Mouse (Mus musculus): ENCODE data around the gene Afg3l1. TPM values are rescaled to one million over a fixed set of nuclear protein-coding genes. Genes with fewer than 3 reads are reported as not detected.
"Not testable (repeated sequence)": the region's sequence is repeated elsewhere in the genome, so short reads cannot be mapped to it uniquely, and the experiment has no call there.

Afg3l1 gene
- polyA plus RNA-seq, 1 experiment from 2014 or later = 53.6 TPM

GRCm38 (mm10) chr8:123518172-123518571 lies 40.5 kb downstream of the Afg3l1 start:
- Histone ChIP-seq H3K9ac (ENCODE audit: low read length) (0 out of 2 replicates have a peak overlapping the region, but pooled peaks have one; percentile 33), H3K4me2 (ENCODE audit: low read depth, low read length) (peak overlapping the region; percentile 56), H3K9me3 (ENCODE audit: control insufficient read depth, low read length) (no peaks in the 10 kb centered on the region), H3K36me3 (ENCODE audit: control insufficient read depth, insufficient read depth, low read length) (peaks cover 5% of the 10 kb centered on the region; the same call in 1 of the 2 replicates), H3K27ac (ENCODE audit: low read length) (no peak overlapping the region), H3K27me3 (ENCODE audit: control insufficient read depth, insufficient read depth, low read depth, low read length) (peaks cover 30% of the 10 kb centered on the region), H3K4me1 (replicated peaks; ENCODE audit: control insufficient read depth, insufficient read depth, low read length) (peaks cover 19% of the 10 kb centered on the region), H3K4me3 (ENCODE audit: low read length) (peak overlapping the region; percentile 70)
- WGBS = 26% methylated on average over 10 of the region's 10 CpGs
- ATAC-seq (ENCODE audit: low read depth) = no peak

DNA sequence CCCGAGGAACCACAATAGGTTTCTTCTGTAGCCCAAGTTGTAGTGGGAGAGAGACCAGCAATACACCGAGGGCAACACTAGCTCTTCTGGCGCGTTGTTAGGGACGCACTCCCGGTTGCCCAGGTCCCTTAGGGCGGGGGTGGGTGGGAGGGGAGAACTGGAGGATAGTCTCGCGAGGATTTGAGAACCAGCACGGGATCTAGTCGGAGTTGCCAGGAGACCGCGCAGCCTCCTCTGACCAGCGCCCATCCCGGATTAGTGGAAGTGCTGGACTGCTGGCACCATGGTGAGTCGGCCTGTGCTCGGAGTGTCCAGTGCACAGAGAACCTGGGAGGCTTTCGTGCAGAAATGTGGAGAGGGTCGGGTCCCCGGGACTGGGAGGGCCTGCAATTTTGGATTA lies 41.0 kb downstream of the Afg3l1 start, which contains the start of gene Gas8:
Gas8 (plus strand) TSS at position 168 of the 400 bp plus-strand sequence.
- Histone ChIP-seq H3K36me3 (ENCODE audit: control insufficient read depth, insufficient read depth, low read length) (peaks cover 7% of the 10 kb centered on the region; the same call in 1 of the 2 replicates), H3K4me2 (ENCODE audit: low read depth, low read length) (peak within 1 kb of the TSS; percentile 77), H3K4me1 (replicated peaks; ENCODE audit: control insufficient read depth, insufficient read depth, low read length) (peaks cover 19% of the 10 kb centered on the region), H3K27me3 (ENCODE audit: control insufficient read depth, insufficient read depth, low read depth, low read length) (peaks cover 25% of the 10 kb centered on the region), H3K27ac (ENCODE audit: low read length) (no peak within 1 kb of the TSS), H3K4me3 (ENCODE audit: low read length) (peak within 1 kb of the TSS; percentile 70), H3K9ac (ENCODE audit: low read length) (peak within 1 kb of the TSS; percentile 79), H3K9me3 (ENCODE audit: control insufficient read depth, low read length) (no peaks in the 10 kb centered on the region)
- WGBS = 0% methylated on average over 20 of the region's 20 CpGs
- ATAC-seq (ENCODE audit: low read depth) = peak; percentile 97

DNA sequence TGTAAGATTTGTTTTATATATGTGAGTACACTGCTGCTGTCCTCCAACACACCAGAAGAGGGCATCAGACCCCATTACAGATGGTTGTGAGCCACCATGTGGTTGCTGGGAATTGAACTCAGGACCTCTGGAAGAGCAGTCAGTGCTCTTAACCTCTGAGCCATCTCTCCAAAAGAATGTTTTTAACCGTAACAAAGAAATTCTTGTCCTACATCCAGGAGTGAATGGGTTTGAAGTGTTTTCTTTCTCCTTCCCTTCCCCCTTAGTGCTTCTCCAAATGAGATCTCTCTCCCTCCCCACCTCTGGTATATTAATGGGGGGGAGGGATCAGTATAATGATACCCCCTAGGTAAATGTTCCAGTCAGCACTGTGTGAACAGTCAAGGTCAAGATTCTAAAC lies 42.3 kb downstream of the Afg3l1 start:
- not testable (repeated sequence) for H3K9ac ChIP-seq (ENCODE audit: low read length); H3K4me2 ChIP-seq (ENCODE audit: low read depth, low read length); H3K9me3 ChIP-seq (ENCODE audit: control insufficient read depth, low read length); H3K4me3 ChIP-seq (ENCODE audit: low read length); H3K36me3 ChIP-seq (ENCODE audit: control insufficient read depth, insufficient read depth, low read length); H3K27ac ChIP-seq (ENCODE audit: low read length); ATAC-seq (ENCODE audit: low read depth)
- 65% methylated on average over 1 of the region's 1 CpGs for WGBS
- peaks cover 11% of the 10 kb centered on the region for H3K4me1 ChIP-seq (replicated peaks; ENCODE audit: control insufficient read depth, insufficient read depth, low read length)
- H3K27me3 ChIP-seq (ENCODE audit: control insufficient read depth, insufficient read depth, low read depth, low read length) = peaks cover 11% of the 10 kb centered on the region

DNA sequence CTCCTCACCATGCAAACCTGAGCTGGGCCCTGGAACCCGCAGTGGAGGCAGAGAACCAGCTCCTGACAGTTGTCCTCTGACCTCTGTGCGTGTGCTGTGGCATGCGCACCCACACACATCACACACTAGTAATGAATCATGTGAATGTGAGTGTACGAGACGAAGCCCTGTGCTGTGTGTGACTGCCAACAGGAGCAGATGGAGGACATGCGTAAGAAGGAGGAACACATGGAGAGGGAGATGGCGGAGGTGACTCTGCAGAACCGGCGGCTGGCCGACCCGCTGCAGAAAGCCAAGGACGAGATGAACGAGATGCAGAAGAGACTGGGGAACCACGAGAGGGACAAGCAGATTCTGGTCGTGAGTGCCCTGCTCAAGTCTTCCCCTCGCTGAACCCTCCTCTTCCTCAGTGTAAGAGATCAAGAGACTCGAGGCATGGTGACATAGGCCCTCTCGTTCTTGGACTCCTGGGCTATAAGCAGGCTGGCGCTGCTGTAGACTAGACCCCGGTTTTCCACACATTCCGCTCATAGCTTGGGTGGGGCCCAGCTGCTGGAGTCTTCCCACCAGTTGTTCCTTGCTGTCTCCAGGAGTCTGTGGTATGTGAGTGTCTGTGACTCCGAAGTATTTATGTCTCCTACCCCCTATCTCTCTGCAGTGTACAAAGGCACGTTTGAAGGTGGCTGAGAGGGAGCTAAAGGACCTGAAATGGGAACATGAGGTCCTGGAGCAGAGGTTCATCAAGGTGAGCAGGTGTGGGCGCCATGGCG lies 50.2 kb downstream of the Afg3l1 start:
- ATAC-seq (ENCODE audit: low read depth) = no peak

GRCm38 (mm10) chr8:123536242-123536989 lies 58.7 kb downstream of the Afg3l1 start:
- Histone ChIP-seq H3K4me3 (ENCODE audit: low read length) (no peak overlapping the region), H3K4me2 (ENCODE audit: low read depth, low read length) (no peak overlapping the region), H3K9me3 (ENCODE audit: control insufficient read depth, low read length) (no peaks in the 10 kb centered on the region), H3K36me3 (ENCODE audit: control insufficient read depth, insufficient read depth, low read length) (peaks cover 22% of the 10 kb centered on the region; the same call in 1 of the 2 replicates), H3K4me1 (replicated peaks; ENCODE audit: control insufficient read depth, insufficient read depth, low read length) (no peaks in the 10 kb centered on the region), H3K27me3 (ENCODE audit: control insufficient read depth, insufficient read depth, low read depth, low read length) (0 out of 2 replicates have a peak, but pooled peaks cover 2% of the 10 kb centered on the region), H3K27ac (ENCODE audit: low read length) (no peak overlapping the region), H3K9ac (ENCODE audit: low read length) (no peak overlapping the region)
- no peak for ATAC-seq (ENCODE audit: low read depth)
- 90% methylated on average over 9 of the region's 9 CpGs for WGBS

More for the DNA sequence above, 50.2 kb downstream of the Afg3l1 start:
- no peak overlapping the region for H3K27ac ChIP-seq (ENCODE audit: low read length)
- 88% methylated on average over 25 of the region's 25 CpGs for WGBS
- H3K4me2 ChIP-seq (ENCODE audit: low read depth, low read length) = no peak overlapping the region
- no peaks in the 10 kb centered on the region for H3K27me3 ChIP-seq (ENCODE audit: control insufficient read depth, insufficient read depth, low read depth, low read length)
- H3K36me3 ChIP-seq (ENCODE audit: control insufficient read depth, insufficient read depth, low read length) = peaks cover 49% of the 10 kb centered on the region
- no peaks in the 10 kb centered on the region for H3K9me3 ChIP-seq (ENCODE audit: control insufficient read depth, low read length)
- H3K9ac ChIP-seq (ENCODE audit: low read length) = no peak overlapping the region
- H3K4me3 ChIP-seq (ENCODE audit: low read length) = no peak overlapping the region
- H3K4me1 ChIP-seq (replicated peaks; ENCODE audit: control insufficient read depth, insufficient read depth, low read length) = no peaks in the 10 kb centered on the region

DNA sequence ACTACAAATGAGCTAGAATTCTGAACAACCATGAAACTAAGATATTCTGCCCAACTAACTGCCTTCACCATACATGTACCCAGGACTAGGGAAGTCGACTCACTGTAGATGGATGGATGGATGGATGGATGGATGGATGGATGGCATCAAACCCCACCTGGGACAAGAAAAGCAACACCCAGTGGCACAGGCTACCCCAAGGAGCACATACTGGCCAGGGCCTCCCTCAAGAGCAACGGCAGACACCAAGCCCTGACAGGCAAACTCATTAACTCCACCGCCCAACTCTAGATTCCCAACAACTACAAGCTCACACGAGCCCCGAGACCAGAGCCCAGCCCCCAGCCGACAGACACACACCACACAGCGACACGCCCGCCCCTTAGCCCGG lies 59.3 kb downstream of the Afg3l1 start:
- no peak overlapping the region for H3K9ac ChIP-seq (ENCODE audit: low read length)
- H3K4me3 ChIP-seq (ENCODE audit: low read length) = no peak overlapping the region
- H3K36me3 ChIP-seq (ENCODE audit: control insufficient read depth, insufficient read depth, low read length) = peaks cover 19% of the 10 kb centered on the region; the same call in 1 of the 2 replicates
- WGBS = 25% methylated on average over 7 of the region's 10 CpGs
- H3K27ac ChIP-seq (ENCODE audit: low read length) = no peak overlapping the region
- H3K4me2 ChIP-seq (ENCODE audit: low read depth, low read length) = no peak overlapping the region
- 0 out of 2 replicates have a peak, but pooled peaks have one; percentile 17 for ATAC-seq (ENCODE audit: low read depth)
- no peaks in the 10 kb centered on the region for H3K4me1 ChIP-seq (replicated peaks; ENCODE audit: control insufficient read depth, insufficient read depth, low read length)
- 0 out of 2 replicates have a peak, but pooled peaks cover 2% of the 10 kb centered on the region for H3K27me3 ChIP-seq (ENCODE audit: control insufficient read depth, insufficient read depth, low read depth, low read length)
- no peaks in the 10 kb centered on the region for H3K9me3 ChIP-seq (ENCODE audit: control insufficient read depth, low read length)

GRCm38 (mm10) chr8:123537641-123538040 lies 59.9 kb downstream of the Afg3l1 start:
- H3K4me3 ChIP-seq (ENCODE audit: low read length); H3K9me3 ChIP-seq (ENCODE audit: control insufficient read depth, low read length); H3K4me1 ChIP-seq (replicated peaks; ENCODE audit: control insufficient read depth, insufficient read depth, low read length); ATAC-seq (ENCODE audit: low read depth); H3K27ac ChIP-seq (ENCODE audit: low read length); H3K27me3 ChIP-seq (ENCODE audit: control insufficient read depth, insufficient read depth, low read depth, low read length); H3K4me2 ChIP-seq (ENCODE audit: low read depth, low read length); H3K9ac ChIP-seq (ENCODE audit: low read length): not testable (repeated sequence)
- peaks cover 17% of the 10 kb centered on the region; the same call in 1 of the 2 replicates for H3K36me3 ChIP-seq (ENCODE audit: control insufficient read depth, insufficient read depth, low read length)
- WGBS = 78% methylated on average over 3 of the region's 14 CpGs
